Mouse (Mus musculus) adrenal gland (tissue): Measurements from ENCODE around the gene Mipol1.
"Not testable (repeated sequence)": the region's sequence is repeated elsewhere in the genome, so short reads cannot be mapped to it uniquely, and the experiment has no call there.

Experiments used
- intact Hi-C: fragments of 180-260 bp; cut with DNase I; formaldehyde crosslinking; loops from one replicate; pipeline ENCODE4 v1.15.1; 2025

The Mipol1 gene

DNA sequence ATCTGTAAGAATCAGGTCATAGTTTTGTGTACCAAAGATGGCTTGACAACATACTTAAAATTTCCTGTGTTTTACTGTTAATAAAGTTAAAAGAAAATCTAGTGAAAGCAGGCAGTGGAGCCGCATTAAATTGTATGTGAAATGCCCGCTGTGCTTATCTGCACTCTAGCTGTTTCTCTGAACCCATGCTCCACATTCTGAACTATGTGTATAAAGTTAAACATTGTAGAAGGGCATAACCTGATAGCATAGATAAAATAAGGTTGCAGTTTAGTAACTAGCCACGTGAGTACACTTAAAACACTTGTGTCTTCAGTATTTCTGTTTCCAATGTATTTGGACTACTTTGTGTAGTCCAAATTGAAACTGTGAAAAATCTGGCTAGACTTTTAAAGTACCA, 183.6 kb downstream of the Mipol1 start:
- intact Hi-C loops, result no loop called here

DNA sequence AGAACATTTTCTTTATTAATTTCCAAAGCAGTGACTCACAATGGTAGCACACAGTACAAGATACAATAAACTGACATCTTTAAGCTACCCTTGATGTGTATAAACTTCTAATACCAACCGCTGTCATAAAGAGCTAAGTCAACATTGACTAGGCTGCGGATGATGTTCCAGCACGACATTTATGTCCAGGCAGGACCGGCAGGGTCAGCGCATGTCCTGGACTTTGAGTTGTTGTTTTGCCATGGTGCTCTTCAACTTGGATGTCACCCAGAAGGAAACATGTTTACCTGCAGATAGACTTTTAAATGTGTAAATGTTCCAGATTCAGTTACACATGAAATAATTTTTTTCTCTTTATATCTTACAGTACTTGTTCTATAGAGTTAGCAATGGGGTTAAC, 194.7 kb downstream of the Mipol1 start:
- intact Hi-C loops, result no loop called here

DNA sequence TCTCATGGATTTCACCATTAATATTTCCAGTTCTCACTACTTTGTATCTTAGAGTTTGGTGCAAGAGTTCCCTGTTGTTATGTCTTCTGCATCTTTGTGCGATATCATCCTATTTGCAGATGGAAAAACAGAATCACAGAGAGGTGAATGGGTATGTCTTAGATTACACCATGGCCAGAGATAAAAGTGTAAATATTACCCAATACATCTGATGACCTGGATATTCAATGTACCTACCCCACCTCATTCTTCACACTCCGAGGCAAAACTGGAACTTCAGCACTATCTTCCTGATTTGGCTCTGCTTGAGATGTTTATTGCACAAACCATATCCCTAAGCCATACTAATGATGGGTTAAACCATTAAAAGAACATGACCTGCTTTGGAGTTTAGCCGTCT, 198.0 kb downstream of the Mipol1 start:
- intact Hi-C loops, result no loop called here

DNA sequence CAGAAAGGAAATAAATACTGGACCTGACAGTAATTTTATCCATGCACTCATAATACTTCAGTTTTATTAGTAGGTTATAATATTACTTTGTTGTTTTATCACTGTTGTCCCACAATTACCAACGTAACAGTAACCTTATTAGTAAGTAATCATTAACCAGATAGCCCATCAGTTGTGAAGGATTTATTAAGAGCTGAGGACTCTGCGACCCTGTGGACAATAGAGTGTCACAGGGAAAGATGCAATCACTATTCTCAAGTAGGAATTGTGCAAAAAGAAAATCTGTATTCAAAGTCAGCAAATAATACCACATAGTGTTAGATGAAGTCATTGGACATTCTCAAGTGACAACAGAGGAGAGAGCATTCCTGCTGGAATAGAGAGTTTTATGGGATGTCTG, 198.5 kb downstream of the Mipol1 start:
- intact Hi-C loops, result no loop called here

DNA sequence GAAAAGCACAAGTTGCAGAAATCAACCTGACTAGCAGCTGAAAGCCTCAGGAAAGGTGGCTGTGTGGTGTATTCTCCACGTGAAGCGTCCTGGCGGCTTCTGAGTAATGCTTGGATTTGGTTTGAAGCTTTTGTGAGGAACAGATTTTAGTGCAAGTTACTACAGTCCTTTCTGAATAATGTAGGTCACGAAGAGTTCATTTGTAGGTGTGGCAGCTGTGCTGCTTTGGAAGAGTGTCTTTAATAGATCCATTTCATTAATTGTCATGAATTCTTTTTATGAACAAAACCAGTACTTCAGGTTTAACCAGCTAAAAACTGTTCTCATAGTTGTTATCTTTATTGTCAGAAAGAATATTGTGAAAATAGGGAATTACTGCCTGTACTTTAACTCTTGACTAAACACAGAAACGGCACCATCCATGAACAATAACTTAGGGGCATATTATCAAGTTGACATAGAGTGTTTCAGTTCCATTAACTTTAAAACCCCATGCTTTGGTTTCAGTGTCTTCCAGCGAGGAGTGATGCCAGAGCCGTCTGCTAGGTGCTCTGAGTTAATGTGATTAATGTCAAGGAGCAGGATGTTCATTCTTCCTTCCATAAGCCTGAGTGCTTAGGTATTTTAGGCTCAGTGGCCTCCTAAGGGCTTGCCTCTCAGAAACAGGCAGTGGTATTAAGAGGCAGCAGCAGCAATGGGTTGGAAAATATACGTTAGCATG, 206.9 kb downstream of the Mipol1 start:
- intact Hi-C loops, result not testable (repeated sequence)

DNA sequence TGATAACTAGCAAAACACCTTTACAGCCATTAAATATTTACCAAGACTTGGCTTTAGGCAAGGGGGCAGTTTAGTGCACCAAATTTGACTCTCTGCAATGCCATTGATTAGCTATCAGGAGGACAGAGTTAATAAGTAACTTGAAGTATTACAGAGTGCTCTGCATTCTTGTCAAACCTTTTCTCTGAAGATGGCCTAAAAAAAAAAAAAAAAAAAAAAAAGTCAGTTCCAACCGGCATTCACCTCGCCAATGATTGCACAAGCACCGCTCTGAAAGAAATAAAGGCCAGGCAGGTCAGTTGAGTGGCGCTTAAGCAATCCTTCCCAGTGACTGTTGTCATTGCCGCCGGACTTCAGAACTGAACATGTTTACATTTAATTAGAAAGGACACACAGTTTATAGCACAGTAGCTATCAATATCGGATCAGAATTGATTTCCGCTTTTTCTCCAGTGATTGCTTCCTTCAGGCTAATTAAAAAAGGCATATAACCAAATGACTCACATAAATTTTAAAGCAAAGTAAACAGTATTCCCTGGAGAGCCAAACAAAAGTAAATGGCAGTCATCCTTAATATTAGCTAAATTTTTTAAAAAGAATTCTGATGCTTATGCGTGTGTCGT, 214.2 kb downstream of the Mipol1 start:
- intact Hi-C loops, result no loop called here

DNA sequence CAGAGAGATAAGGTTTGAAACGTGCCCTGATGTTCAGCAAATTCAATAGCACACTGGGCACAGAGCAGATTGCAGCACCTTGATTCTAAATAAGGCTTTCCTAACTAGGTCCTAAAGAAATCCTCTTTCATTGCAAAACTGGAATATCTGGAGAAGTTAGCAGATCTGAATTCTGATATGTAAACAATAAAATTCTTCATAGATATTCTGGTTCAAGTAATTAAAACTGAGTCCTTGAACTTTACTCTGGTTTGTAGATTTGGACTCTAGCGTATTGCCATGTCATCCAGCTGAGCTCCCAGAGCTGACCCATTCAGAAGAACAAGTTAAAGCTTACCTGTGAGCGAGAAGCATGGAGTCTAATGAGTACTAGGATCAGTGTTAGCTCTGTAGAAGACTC, 217.1 kb downstream of the Mipol1 start:
- intact Hi-C loops, result no loop called here

DNA sequence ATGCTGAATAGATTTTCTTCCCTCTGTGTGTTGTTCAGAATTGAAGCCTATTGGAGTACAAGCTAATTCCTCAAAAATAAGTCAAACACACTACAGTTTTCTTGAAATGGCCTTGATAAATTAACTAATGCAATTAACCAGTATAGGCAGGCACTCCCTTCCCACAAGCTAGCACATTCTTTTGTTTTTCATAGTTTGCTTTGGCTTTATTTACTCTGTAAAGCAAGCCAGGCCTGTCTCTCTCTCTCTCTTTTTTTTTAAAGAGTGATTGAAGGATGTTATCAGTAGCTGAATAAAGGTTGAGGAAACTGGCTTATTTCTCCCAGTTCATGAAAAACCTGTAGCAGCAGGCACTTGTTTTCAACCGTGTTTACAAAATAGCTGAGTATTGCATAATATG, 219.1 kb downstream of the Mipol1 start:
- intact Hi-C loops, result no loop called here

DNA sequence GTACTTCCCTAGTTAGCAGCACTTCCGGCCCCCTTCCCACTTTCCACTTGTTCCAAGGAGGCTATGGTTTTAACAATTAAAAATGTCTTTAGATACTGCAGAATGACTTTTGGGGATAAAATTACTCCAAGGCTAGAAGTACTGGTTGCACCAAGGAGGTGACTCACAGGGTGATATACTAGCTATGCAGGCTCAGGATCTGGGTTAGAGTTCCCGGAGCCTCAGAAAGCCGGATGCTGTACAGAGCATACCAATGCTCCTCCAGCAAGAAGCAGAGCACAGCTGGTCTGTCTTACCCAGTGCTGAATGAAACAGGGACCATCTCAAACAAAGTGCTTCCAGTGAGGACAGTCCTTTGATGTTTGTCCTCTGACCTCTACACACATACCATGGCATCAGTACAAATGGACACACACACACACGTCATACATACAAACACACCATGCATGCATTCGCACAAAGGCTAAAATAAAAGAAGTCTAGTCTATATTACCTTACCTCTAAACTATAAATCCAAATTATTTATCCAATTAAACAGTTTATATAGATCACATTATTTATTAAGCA, 219.9 kb downstream of the Mipol1 start:
- intact Hi-C loops, result no loop called here

DNA sequence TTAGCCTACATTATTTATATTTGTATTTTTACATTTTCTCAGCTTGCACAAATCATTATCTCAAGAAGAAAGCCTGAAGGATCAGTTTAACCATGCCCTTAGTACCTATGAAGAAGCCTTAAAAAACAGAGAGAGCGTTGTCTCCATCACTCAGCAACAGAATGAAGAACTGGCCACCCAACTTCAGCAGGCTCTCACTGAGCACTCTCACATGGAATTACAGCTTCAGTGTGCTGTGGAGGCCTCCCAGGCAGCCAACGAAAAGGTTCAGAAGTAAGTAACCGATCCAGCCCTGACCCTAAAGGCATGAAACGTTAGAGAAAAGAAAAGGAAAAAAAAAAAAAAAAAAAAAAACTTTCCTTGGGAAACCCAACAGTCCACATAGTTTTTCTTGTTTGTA, 226.7 kb downstream of the Mipol1 start:
- intact Hi-C loops, result no loop called here

DNA sequence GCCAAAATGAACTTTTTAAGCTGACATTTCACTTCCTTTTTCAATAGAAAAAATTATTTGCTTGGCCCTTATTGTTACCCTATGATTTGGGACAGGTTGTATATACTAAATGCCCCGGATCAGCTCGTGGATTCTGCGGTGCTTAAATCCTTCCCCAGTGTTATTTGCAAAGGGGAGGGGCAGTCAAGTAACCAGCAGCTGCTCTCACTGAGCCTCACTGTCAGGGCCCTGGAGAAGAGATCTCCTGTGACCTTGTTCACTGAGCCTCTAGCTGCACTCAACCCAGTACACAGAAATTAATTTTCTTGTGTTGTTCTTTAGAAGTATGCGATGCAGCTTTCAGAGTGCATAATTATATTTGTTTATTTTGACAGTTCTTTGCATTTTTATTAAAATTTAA, 227.1 kb downstream of the Mipol1 start:
- intact Hi-C loops, result no loop called here

DNA sequence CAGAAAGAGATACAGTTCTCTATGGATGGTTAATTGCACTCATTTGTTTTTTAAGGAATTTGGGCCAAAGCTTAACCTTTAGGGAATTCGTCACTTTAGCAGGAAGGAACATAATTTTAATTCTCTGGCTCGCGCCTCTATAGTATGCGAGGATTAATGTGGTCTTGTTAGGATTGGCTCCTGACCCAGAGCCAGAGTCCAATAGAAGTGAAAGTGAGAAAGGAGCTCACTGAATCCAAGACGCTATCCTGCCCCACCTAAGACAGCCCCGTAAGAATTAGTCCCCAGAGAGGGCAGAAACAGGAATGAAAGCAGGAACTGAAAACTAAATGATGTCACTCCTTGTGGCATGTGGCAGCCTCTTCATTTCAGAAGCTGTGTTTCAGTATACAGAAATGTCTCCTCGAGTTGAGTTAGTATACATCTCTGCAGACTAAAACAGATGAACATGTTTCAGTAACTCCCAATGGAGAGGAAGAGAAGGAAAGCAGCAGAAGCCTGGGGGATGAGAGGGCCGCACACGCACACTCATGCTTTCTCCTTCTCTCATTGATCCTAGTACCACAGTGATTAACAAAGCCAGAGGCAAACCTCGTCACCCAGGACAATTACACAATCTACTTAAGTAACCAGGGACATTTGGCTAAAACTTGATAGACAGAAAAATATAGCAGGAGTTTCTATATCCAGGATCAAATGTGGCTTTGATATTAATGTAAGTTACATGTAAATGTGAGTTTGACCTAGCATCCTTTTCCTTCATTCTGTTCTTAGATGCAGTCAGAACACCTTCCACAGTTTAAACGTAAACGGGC, 234.5 kb downstream of the Mipol1 start:
- intact Hi-C loops, result no loop called here

DNA sequence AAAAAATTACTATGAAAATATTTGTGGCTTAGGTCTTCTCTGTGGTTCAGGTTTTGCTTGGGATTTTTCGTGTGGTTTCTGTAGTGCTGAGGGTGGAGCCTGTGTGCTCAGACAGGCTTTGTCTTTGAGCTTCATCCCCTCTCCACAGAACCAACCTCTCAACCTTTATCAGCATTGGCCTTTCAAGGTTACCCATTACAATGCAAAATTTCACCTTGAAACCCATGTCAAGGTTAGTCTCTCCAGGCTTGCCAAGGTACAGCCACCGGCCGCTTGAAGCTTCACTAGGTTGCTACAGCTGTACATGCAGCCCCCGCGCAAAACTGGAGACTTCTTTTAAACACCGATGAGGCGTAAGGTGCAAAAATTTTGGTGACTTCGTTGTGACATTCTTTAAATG, 241.6 kb downstream of the Mipol1 start:
- intact Hi-C loops, result no loop called here

DNA sequence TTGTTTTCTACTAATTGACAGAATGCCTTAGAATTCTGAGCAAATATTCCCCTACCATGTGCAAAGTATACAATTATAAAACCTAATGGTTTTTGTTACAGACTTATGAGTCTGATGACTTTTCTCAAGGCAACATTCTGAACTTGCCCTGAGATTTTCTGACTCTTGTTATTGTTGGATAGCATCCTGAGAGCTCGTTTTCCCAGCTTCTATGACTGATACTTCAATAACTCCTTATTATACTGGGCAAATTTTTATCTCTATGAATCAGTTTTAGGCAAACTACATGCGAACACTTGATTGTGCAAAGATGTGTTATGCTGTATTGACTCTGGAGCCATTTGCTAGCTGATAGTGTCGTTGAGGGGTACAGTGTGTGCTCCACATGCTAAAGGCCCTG, 246.6 kb downstream of the Mipol1 start:
- intact Hi-C loops, result no loop called here

DNA sequence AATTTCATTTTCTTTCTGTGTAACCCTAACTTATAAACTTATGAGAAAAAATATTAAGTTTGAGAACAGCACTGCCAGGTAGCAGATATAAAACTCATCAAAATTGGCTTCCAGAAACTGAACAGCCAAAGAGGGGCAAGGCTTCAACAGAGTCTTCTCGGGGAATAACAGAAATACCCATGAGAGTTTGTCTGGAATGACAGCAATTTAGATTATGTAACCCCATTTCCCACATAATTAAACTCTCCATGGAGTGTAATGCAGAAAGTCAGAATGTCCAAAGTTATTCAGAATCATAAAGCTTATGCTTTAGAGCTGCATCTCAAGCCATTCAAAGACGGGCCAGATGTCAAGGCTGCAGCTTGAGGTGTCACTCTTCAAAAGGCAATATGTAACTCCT, 251.6 kb downstream of the Mipol1 start:
- intact Hi-C loops, result no loop called here

DNA sequence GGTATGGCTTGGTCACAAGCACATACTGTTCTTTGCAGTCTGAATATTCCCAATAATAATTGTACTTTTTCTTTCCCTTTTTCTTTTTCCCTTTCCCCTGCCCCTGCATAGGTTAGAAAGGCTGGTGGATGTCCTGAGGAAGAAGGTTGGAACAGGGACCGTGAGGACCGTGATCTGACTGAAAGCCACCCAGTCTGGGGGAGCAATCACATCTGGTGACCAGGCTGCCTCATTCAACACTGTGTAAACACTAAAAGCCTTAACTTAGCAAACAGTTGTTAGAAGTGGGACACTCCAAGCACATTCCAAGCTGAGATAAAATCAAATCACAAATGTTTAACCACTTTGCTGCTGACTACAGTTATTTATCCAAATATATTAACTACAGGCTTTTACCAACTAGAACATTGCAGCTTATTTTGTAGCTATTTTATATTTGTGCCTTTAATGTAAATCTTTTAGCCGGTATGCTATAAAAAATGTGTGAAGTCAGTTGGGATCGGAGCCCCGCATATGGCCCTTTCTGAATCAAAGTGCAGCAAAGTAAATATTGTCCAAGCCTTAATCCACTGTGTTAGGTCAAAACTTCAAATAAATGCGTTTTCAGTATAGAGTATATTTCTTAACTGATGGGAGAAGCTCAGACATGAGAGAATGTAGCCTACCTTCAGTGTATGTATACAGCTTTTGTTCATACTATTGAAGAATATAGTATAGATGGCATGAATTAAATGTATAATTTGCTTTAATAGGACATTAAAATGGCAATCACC, 266.3 kb downstream of the Mipol1 start:
- intact Hi-C loops, result no loop called here

DNA sequence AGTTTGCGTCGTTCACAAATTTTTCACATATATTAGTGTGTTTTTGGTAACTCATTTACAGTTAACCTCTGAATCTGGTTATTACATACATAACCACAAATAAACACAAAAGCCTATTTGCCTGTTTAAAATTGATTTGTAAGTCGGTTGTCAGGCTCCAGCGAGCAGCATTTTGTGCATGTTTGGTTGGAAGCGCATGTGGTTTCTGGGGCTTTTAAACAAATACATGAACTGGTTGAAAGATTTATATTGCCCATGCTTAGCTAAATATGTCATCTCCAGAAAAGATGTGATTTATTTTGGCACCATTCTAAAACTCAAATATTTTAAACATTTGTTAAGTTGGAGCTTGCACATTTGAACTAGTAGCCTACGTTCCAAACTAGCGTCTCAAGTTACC, 270.0 kb downstream of the Mipol1 start:
- intact Hi-C loops, result no loop called here

DNA sequence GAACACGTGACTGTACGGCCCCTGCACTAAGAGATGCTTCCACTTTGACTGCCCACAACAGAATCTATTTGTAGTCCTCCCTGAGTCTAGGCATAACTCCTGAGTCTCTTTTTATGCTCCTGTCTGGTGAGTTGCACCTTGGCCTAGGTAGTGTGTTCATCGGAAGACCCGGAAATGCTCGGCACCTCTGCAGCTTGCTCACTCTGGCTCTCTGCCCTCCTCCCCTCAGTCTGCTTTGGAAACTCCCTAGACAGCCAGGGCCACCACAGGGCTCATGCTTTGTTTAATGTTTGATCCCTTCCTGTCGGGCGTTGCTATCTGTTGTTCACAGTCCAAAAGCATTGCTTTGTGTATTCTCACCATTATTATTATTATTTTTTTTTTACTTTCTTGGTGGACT, 275.1 kb downstream of the Mipol1 start:
- intact Hi-C loops, result no loop called here

DNA sequence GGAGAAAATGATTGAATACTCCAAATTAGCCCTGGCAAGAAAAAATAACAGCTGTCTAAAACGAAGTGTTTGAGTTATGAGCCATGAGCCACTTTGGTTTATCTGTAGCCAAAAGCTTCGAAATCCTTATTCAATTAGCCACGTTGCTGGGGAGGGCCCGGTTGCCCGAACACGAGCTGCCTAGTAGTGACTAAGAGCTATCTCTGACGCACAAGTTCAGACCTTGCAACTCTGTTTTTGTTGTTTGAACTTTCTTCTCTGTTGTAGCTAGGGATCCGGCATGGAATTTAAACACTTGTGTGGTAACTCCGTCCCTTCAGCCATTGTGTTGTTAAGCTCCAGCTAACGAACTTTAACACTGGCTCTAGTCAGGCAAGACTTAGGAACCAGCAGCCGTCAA, 278.7 kb downstream of the Mipol1 start:
- intact Hi-C loops, result no loop called here

DNA sequence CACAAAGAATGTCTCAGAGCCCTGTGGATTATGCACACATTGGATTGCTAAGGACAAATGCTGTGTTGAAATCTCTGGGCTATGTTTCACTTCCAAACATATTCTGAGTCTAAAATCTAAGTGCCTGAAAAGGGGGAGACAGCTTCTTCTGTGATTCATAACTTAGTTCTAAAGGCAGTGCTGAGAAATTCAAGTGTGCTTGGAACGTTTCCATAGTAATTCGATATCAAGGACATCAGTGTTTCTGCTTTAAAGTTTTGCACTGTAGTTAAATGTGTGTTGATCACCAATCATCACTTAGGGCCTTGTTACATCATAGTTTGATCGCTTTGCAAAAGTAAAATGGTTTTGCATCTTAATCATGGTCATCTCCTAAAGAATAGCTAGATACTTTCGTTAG, 279.5 kb downstream of the Mipol1 start:
- intact Hi-C loops, result no loop called here

DNA sequence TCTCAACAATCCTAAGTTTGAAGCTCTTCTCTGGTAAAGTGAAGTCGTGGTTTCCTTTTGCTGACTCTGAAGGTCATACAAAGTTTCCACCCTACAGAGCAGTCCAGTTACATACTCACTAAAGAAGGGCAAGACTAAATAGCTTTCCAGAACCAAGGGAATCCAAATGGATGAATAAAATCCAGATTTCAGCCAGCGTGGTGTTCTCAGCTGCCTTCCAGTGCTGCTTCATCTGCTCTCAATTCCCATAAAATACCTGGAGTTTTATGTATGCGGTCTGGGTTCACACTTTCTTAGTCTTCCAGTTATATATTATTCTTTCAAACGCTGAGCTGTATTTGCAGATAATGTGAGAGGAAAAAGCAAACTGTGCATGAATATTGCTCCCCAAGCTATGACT, 280.9 kb downstream of the Mipol1 start:
- intact Hi-C loops, result no loop called here

DNA sequence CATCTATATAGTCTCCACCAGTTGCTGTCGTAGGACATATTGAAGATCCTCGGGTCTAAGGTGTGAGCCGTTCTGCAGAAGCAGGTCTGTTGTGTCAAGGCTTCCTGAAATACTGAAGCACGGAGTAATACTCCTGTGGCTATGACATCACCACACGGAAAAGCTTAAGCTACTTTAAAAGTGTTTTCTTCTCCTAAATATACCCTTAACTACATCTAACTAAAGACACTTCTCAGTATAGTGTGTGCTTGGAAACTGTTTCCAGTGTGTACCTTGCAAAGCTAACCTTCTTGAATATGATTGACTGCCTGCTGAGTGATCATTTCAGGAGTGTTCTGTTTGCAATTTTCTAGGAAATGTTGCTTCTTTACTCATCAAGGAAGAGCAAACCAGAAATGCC, 281.3 kb downstream of the Mipol1 start:
- intact Hi-C loops, result no loop called here
